Mouse (Mus musculus) cerebellum, postnatal 10 days (tissue): ENCODE measurements around the gene Gbf1.

Experiments used
- DNase-seq, 2 experiments: peaks; one replicate each; pipeline ENCODE4 v3.0.0; 2021; ENCODE audit warnings: mixed read lengths in 2 of 2

Gbf1 gene

DNA sequence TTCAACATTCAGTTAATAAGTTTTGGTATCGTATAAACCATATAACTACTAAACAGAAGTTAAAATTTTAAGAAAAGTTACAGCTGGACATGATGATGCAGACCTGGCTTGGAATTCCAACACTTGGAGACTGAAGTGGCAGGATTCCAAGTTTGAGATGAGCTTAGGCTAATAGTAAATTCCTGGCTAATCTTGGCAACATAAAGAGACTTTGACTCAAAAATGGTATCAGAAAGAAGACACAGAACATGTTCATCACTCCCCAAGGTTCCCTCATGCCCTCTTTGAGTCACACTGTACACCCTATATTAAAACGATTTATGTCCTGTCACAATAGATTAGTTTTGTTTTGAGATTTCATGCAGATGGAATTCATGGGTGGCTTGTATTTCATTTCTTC lies 72.6 kb downstream of the Gbf1 start:
- peak in 1 of 2 experiments; percentile 22 for DNase-seq

DNA sequence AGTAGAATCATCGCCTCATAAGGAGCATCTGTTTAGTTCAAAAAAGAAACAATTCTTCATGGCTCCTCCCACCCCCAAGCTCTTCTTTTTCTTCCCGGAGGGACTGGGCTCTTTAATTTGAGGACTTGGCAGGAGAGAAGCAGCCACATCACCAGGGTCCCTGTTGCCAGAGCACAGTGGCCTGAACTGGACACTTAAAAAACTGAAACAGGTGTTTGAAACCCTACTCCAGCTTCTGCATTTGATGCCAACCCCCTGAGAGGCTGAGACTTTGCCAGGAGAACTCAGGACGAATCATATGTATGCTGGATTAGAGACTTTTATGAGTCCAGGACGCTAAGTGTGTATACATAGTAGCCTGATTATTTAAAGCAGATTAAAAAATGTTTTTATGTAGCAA lies 73.2 kb downstream of the Gbf1 start:
- peak; percentile 29 to 56 for DNase-seq

DNA sequence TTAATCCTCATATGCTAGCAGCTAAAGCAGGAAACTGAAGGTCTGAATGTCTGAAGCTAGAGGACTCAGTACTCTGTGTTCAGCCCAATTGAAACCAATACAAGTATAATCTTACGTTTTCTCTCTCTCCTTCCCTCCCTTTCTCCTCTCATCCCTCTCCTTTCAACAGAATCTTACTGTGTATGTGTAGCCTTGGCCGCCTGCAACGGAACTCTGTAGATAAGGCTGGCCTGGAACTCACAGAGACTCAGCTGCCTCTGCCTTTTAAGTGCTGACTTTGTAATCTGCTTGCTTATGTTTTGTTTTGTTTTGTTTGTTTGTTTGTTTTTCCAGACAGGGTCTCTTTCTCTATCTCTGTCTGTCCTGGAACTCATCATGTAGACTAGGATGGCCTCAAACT lies 74.0 kb downstream of the Gbf1 start:
- no peak for DNase-seq

DNA sequence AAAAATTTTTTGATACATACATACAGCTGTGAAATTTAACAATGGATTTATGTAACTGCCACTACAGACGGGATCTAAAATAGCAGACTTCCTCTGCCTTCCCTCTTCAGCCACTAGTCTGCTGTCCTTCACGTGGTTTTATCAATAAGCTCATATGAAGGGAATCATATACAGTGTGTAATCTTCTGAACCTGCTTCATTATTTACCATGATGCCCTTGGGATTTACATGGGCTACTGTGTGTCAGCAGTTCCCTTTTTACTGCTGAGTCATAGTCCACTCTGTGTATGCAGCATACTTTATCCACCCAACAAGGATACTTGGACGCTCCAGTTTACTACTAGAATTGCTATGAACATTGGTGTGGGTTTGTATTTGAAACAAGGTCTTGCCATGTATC lies 75.0 kb downstream of the Gbf1 start:
- no peak for DNase-seq

DNA sequence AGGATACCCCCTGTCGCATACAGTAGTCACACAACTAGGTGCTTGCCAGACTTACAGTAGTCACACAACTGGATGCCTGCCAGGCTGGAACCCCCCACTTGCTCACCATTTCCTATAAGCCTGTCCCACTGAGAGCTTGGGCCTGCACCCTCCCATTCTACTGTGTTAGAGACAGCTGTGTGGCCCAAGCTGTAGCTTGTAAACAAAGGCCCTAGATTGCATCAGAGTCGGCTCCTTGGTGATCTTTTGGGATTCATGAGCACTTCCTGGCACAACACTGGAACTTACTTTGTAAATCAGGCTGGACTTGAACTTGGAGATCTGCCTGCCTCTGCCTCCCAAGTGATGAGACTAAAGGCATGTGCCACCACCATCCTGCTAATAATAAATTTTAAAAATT lies 82.1 kb downstream of the Gbf1 start:
- peak in 1 of 2 experiments; percentile 16 for DNase-seq

DNA sequence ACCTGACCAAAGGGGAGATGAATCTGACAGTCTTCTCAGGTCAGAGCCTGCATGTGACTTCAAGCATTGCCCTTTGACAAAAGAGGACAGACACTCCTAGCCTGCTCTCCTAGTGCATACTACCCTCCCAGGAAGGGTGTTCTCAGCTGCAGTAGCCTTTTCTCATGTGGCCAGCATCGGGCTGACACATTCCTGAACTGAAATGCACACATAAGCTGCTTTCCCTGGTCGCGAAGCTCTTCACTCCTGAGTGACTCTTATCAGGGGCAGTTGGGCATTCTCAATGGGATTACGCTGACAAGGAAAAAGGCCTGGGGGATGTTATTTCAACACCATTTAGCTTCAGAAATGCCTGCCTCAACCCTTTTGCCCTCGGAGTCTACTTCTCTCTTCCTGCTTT lies 84.3 kb downstream of the Gbf1 start:
- DNase-seq = no peak

DNA sequence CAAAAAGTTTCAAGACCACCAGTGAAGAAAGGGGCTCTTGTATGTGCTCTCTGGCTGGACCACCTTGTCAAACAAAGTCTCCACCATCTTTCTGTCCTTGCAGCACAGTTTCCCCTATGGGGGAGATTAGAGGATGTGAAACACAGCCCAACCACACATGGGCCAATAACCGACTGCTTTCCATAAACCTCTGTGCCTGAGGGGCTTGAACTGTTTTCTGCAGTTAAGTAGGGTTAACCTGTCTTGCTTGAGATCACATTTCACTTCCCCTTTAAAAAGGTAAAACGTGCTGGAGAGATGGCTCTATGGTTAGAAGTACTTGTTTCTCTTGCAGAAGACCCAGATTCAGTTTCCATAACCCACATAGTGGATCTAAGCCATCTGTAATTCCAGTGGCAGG lies 87.9 kb downstream of the Gbf1 start:
- DNase-seq = no peak

DNA sequence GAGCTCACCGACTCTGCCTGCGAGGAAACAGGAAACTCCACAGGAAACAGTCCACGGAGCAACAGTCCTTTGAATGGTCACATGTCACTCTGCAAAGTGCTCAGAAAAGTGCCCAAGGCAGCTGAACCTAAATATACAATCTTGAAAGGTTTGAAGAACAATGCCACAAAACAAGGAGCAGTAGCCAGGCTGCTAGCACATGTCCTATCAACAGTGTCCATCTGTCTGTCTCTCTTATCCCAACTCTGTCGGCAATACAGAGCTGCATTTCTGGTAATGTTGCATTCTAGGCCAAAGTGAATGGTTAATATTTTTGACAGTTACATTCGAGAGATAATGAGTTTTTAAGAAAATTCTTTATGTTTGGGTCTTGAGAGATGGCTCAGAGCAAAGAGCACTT lies 90.1 kb downstream of the Gbf1 start:
- no peak for DNase-seq

DNA sequence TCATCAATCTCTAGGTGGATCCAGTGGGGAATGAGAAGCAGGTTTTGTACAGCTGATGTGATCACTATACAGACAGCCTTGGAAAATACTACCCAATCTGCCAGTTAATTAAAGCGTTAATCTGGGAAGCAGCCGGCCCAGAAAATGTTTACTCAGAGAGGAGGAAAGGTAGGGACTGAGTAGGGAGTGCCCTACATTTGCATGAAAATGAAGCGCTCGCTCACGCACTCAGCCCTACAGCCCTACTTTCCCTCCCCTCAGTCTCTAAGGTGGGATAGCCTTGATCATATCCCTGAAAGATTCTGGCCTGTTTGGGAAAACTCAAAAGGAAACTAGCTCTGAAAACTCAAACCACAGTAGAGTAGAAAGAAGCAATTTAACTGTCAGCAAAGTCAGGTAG lies 92.3 kb downstream of the Gbf1 start:
- no peak for DNase-seq

DNA sequence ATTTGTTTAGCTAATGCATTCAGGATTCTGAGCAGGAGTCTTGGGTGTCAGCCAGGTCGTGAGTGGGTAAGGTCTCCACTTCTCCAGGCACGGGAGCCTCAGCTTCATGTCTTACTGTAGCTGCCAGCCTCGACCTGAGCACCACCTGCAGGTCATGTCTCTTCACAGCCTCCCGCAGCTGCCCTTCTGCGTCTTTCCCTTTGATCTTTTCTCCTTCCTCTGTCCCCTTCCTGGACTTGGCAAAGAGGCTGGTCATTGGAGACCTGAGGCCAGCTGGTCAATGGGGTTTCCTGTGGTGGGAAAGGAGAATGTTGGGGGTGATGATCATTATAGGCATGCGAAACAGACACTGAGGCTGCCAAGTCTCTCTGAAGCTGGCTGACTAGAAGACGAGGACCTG lies 96.7 kb downstream of the Gbf1 start:
- peak; percentile 73 to 80 for DNase-seq

DNA sequence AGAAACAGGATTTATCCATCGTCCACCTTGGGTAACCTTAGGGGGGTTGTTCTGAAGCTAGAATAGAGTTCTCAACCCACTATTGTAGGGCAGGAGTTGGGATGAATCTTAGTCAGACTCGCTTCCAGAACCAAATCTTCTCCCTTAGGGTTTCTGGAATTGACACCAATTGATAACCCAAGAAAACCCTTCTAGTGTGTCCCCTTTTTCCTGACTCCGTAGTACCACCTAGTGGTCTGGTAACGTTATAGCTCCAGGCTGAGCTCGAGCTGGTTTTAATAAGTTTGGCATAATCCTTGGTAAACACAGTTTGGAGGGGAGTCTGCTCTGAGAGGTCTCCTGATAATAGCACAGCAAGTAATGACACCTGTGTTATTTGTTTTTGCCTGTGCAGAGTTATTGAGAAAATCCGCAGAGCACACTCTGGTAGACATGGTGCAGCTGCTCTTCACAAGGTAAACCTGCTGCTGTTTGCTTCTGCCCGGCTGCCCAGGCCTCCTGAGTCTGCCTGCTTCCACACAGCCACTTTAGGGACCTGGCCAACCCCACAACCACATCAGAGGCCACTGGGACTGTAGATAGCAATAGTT lies 101.9 kb downstream of the Gbf1 start:
- DNase-seq = peak; percentile 62 to 79

DNA sequence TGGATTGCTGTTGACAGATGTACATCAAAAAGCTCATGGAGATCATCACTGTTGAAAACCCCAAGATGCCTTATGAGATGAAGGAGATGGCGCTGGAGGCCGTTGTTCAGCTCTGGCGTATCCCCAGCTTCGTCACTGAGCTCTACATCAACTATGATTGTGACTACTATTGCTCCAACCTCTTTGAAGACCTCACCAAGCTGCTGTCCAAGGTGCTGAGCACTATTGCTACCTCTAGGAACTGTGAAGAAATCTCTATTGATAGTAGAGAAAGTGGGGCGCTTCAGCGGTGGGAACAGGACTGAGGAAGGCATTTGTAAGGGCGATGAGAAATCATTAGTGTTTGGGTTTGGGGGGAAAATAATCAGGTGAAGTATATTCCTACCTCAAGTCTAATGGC lies 112.5 kb downstream of the Gbf1 start:
- no peak for DNase-seq

DNA sequence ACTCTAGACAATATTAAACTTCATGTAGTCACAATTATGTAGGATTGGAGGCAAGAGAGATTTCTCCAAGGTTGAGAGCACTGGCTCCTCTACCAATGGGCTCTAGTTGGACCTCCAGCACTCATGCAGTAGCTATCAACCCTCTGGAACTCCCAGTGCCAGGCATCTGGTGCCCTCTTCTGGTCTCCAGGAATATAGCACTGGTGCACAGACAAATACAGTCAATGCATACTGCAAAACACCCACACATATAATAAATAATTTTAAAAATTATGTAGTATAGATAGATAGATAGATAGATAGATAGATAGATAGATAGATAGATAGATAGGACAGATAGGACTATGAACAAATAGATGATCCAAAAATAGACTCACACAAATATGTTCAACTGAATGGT lies 123.0 kb downstream of the Gbf1 start:
- peak; percentile 30 to 38 for DNase-seq

DNA sequence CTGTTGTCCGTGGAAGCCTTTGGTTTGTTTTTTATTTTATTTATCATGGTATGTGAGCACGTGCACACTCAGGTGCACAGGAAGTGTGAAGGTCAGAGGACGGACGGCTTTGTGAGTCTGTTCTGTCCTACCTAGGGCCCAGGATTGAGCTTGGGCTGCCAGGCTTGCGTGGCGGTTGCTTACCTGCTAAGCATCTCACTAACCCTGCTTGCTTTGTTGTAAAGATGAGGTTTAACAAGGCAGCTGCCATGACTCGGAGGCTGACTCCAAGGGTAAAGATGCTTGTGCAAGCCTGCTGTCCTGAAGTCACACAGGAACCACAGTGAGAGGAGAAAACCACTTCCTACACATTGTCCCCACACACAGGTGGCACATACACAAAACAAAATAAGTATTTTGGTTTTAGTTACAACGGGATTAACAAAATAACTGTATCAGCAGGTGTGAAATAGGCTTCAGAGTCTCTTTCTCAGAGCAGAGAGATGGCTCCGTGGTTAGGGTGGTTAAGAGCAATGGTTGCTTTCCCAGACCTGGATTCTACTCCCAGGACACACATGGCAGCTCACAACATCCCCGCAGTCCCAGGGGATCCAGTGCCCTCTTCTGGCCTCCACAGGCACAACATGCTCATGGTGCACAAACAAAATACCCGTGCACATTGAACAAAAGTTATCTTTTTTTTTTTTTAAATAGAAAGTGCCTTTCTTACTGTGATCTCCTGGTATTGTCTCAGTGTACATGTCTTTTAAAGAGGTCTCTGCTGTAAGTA lies 130.0 kb downstream of the Gbf1 start:
- peak in 1 of 2 experiments; percentile 15 for DNase-seq

DNA sequence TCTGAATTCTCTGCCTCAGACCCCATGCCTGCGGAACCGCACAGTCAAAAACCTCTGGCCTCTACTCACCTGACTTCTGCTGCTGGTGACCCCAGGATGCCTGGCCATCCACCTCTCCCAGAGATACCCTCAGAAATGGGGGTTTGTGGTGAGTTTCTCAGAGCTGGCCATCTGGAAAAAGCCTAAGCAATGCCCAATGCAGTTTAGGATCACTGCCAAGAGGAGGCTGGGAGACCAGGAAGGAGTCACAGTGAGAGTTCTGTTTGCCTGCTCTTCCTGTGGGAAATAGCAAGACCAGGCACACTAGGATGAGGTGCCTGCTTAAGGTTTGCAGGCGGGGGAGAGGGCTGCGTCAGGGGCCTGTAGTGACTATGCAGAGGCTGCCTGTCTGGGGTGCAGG lies 132.4 kb downstream of the Gbf1 start:
- DNase-seq = peak; percentile 38 to 42

DNA sequence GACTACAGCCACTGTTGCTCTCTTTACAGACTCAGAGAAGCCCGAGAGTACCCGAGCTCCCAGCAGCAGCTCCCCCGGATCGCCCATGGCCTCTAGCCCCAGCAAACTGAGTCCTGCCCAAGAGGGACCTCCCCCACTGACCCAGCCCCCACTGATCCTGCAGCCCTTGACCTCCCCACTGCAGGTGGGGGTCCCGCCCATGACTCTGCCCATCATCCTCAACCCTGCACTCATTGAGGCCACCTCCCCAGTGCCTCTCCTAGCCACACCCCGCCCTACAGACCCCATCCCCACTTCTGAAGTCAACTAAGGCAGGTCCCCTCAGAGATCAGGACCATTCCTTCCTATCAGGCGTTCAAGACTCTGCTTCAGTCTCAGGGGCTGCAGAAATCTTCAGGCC lies 133.3 kb downstream of the Gbf1 start:
- peak in 1 of 2 experiments; percentile 15 for DNase-seq

DNA sequence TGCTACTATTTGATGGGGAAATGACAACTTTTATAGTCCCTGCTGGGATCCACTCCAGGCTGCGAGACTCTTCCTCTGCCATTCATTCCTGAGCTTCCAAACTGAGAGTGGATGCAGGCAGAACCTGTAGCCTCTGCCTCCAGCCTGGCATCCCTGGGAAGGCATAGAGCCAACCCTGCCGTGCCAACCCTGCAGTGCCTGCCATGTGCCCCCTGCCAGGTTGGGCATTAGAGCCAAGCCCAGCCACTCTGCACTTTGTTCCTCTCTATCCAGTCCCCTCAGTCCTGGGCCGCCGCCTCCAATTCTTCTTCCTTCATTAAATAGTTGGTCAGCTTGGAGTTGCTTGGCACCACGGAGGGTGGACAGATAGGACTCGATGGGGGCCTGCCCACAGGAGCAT lies 133.7 kb downstream of the Gbf1 start:
- DNase-seq = peak; percentile 88 to 92

DNA sequence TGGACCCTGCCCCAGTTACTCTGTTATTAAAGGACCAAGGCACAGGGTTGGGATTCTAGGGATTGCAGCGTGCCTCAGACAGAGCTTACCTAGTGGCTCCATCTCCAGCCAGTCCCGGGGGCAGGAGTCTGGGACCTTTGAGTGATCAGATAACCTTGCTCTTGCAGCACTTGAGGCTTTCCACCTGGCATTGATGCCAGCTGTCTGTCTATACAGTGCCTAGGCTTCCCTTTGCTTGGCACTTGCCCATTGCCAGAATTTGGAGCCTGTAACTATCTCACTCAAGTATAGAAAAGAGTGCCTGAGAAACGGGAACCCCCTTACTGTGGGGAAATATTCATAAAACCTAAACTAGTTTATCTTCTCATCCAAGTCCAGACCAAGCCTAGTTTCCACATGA lies 134.6 kb downstream of the Gbf1 start:
- peak in 1 of 2 experiments; percentile 9 for DNase-seq

DNA sequence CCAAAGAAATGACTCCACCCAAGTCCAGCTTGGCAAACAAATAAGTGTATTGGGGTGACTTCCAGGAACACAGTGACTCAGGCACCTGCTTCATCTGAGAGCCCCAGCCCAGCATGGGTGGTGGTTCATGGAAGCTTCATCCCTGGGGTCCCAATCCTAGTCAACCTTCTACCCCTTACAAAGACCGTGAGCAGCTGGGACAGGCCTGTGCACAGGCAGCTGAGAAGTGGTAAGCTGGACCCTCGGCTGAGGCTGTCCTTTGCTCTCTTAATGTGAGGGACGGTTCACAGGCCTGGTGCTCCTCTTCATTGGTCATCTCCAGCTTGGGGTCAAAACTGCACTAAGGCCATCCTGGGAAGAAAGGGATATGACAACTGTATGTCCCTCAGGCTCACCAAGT lies 135.3 kb downstream of the Gbf1 start:
- DNase-seq = no peak

DNA sequence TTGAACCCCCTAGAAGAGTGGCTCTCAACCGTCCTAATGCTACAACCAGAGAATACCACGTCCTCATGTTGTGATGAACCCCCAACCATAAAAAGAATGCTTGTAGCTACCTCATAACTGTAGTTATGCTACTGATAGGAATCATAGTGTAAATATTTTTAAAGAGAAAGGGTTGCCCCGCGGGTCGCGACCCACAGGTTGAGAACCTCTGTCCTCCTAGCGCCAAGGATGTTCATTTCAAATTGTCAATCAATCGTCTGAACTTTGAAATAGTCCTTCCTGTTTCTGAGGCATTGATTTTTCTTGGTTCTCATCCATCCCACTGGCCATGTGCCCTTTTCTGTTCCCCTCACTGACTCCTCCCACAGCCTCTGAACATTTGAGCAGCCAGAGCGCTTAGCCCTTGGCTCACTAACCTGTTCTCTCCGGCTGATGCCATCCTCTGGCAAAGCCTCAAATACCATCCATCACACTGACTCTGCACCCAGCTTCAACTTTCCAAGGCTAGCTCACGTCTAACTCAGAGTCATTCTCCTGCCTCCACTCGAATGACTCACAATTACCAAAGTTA lies 138.3 kb downstream of the Gbf1 start:
- DNase-seq = peak; percentile 50 to 51

DNA sequence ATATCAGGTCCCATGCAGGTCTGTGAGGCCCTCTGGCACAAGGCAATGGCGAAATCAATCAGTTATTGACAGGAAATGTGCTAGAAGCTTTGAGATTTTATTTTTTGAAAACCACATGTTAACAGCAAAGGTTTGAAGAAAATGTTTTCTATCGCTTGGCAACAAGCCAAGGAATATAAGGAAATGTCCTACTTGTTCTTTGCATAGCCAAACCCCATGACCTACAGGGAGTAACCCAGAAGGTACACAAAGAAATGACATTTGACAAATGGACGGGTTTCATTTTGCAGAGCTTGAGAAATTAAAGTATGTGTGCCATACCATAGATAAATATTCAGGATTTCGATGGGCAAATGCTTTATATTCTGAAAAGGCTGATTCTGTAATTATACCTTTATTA lies 144.6 kb downstream of the Gbf1 start:
- DNase-seq = no peak

DNA sequence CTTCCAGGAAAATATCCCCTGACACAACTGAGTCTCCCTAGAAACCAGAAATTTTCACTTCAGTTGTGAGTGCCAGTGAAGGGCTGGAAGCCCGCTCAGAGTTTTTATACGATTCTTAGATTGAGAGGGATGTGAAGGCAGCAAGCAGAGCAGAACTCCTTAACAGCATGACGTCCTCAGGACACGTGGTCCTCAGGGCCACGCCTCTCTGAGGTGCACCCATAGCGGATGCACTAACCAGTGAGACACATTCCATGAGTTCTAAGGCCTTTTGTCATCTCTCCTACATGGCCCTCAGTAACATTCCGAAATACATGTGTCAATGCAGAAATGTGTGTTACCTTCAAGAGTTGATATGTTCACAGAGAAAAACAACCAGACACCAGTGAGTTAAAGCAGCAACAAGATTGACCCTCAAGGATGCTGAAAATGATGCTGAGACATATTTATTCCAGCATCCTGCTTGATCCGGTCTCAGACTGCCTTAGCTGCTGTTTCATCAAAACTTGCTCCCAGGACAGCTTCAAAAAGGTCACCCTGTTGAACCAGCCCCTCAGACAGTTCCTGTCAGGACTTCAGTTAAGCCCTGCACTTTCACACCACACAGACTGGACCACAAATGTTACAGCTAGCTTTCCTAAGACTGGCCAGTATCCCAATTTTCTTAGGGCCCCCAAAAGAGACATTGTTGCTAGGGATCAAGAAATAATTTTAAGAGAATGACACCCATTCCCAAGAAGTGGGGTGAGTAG lies 148.2 kb downstream of the Gbf1 start:
- no peak for DNase-seq

DNA sequence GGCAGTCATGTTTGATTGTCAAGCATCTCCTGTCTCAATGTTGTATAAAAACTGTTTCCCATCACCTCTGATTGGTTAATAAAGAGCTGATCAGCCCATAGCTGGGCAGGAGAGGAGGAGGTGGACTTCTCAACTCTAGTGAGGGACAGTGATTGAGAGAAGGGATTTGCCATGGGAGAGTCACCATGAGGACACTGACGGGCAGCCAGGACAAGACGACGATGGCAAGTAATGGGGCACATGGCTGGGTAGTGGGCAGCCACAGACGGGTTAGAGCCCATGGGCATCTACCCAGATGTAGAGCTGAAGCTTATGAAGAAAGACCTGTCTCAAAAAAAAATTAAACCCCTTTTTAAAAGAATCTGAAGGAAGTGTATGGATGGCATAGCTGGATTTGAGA lies 150.2 kb downstream of the Gbf1 start:
- DNase-seq = no peak
